Mouse (Mus musculus): Measurements from ENCODE around the gene Grk2. TPM values are rescaled to one million over a fixed set of nuclear protein-coding genes. Genes with fewer than 3 reads are reported as not detected.
A peak's percentile ranks its signal among the peaks of the same experiment; 100 is the strongest.

Grk2 gene
- 100 to 1,000 TPM; 223 to 239 TPM for total RNA-seq (2021)

GRCm38 (mm10) chr19:4306190-4306577 is at the start of gene Grk2:
Gene Grk2, minus strand, starts transcription at chr19:4306222.
- intact Hi-C loops (cut with DNase I) = loop anchor here (1.0 kb wide), 1 partner anchor 49 kb away; no protein-coding TSS in a partner anchor
- DNase-seq (ENCODE audit: low spot score in 2 of 2) = peak; percentile 75 to 82

- no peak for DNase-seq (ENCODE audit: low spot score in 2 of 2)
- intact Hi-C loops (cut with DNase I) = no loop called here
Observed at GRCm38 (mm10) chr19:4349455-4349854, 43.4 kb upstream of the Grk2 start.

- intact Hi-C loops (cut with DNase I) = no loop called here
- no peak for DNase-seq (ENCODE audit: low spot score in 2 of 2)
Observed at GRCm38 (mm10) chr19:4346479-4346878, 40.5 kb upstream of the Grk2 start.

DNA sequence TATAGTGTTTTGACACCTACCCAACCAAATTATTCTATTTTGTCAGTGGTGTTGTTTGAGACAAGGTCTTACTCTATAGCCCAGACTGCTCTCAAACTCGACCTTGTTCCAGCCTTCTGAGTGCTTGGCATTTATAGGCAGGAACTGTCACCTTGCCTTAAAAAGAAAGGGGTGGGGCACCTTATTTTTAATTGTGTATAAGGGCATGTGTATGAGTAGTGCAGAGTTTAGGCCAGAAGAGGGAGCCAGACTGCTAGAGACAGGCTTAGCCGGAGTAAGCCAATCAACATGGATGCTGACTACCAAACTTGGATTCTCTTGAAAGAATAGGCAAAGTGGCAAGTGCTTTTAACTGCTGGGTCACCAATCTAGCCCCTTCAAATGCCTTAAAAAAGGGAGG is 32.1 kb upstream of the Grk2 start:
- DNase-seq (ENCODE audit: low spot score in 2 of 2) = no peak
- intact Hi-C loops (cut with DNase I) = no loop called here

- intact Hi-C loops (cut with DNase I) = loop anchor here (5.0 kb wide), 1 partner anchor 64 kb away; the partner anchor contains the start of gene Kdm2a
- peak; percentile 91 to 92 for DNase-seq (ENCODE audit: low spot score in 2 of 2)
Observed at GRCm38 (mm10) chr19:4333791-4334190, 27.8 kb upstream of the Grk2 start.

- peak; percentile 36 to 43 for DNase-seq (ENCODE audit: low spot score in 2 of 2)
- intact Hi-C loops (cut with DNase I) = loop anchor here (5.0 kb wide), 1 partner anchor 64 kb away; the partner anchor contains the start of gene Kdm2a
Observed at GRCm38 (mm10) chr19:4333100-4333775, 27.2 kb upstream of the Grk2 start.

- DNase-seq (ENCODE audit: low spot score in 2 of 2) = peak; percentile 39 to 49
- intact Hi-C loops (cut with DNase I) = loop anchor here (5.0 kb wide), 1 partner anchor 65 kb away; the partner anchor contains the start of gene Kdm2a
Observed at GRCm38 (mm10) chr19:4332653-4333052, 26.6 kb upstream of the Grk2 start.

- no peak for DNase-seq (ENCODE audit: low spot score in 2 of 2)
- intact Hi-C loops (cut with DNase I) = loop anchor here (5.0 kb wide), 1 partner anchor 66 kb away; the partner anchor contains the start of gene Kdm2a
Observed at GRCm38 (mm10) chr19:4331273-4331672, 25.3 kb upstream of the Grk2 start.

DNA sequence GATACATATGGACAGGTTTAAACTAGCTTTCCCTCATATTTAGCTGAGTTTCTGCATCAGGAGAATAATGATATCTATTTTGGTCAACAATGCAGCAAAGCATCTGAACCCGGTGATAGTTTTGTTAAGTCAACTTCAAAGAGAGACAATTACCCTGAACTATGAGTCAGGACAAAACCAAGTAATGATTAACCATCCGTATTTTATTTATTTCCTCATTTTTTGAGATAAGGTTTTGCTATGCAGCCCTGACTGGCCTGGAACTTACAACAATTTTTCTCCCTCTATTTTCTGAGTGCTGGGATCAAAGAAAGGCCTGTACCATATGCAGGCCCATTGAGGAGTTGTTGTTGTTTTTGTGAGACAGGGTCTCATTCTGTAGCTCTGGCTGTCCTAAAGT is 24.6 kb upstream of the Grk2 start:
- no peak for DNase-seq (ENCODE audit: low spot score in 2 of 2)
- intact Hi-C loops (cut with DNase I) = loop anchor here (5.0 kb wide), 1 partner anchor 67 kb away; the partner anchor contains the start of gene Kdm2a

DNA sequence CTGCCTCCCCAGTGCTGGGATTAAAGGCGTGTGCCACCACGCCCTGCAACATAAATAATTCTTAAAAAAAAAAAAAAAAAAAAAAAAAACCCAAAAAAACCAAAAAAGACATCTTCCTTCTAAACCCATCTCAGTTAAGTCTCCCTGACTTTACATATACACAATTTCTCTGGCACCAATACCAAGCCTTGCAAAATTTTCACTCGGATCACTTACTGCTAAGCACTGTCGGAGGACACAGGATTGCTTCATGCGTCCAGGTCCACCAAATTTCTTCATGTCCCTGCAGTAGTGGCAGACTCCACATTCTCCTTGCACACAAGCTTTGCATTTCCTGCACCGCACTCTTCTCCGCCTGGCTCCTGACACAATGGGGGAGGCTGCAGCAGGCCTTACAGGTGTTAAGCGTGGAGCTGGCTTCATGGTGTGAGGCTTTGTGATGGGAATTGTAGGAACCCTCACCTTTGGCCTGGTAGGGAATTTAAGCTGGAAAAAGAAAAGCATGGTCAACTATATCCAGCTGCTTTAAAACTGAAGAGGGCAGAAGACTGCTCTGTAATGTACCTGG is 22.8 kb upstream of the Grk2 start:
- no peak for DNase-seq (ENCODE audit: low spot score in 2 of 2)
- intact Hi-C loops (cut with DNase I) = no loop called here

DNA sequence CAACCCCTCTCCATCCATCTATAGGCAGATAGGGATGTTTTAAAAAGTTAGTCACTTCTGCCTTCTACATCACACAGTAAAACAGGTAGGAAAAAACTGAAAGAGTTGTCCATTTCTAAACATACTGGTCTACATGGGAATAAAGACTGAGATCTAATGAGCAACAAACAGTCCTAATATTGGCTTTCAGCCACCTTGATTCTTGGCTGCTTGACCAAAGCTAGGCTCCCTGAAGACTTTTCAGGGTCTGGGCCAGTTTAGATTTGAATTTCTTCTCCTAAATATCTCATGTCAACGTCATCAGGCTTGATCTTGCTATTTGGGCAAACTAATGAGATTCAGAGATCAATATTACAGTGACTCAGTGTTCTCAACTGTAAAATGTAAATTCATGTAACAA is 20.9 kb upstream of the Grk2 start:
- no peak for DNase-seq (ENCODE audit: low spot score in 2 of 2)
- intact Hi-C loops (cut with DNase I) = no loop called here

DNA sequence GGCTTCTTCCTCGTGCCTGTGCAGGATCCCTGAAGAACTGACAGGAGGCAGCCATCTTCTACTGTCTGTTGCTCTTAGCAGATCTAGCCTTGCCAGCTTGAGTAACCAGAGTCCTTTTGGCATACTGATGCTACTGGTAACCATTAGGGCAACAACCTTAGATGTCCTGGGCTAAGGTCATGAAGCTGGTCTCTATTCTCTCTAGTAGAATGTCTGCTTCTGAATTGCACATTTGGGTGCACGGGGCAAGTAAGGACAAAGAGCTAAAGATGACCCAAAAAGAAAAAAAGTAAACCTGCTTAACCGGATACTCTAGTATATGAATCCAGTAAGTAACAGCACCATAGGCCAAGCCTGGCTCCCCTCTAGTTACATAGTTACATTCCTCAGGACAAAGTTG is 20.1 kb upstream of the Grk2 start:
- intact Hi-C loops (cut with DNase I) = no loop called here

DNA sequence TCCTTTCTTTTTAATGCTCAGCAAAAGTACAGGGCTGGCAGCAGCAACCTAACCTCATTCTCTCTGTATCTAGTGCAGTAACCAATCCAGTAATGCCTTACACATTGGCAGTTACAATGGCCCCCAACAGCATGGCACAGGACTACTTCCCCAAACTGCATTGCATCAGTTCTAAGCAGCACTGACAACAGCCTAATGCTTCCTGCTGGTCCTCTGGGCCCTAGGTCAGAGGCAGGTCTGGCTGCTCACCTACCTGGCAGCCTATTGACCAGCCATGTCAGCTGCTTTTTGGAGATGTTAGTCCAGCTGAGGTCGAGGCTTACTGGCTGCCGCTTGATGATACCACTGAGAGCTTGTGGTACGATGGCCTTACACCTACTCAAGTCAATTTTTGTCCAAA is 16.1 kb upstream of the Grk2 start:
- intact Hi-C loops (cut with DNase I) = no loop called here

More for the DNA sequence above, 20.1 kb upstream of the Grk2 start:
- DNase-seq (ENCODE audit: low spot score in 2 of 2) = no peak

GRCm38 (mm10) chr19:4321622-4322021 is 15.6 kb upstream of the Grk2 start:
- no peak for DNase-seq (ENCODE audit: low spot score in 2 of 2)
- intact Hi-C loops (cut with DNase I) = no loop called here

More for the DNA sequence above, 16.1 kb upstream of the Grk2 start:
- DNase-seq (ENCODE audit: low spot score in 2 of 2) = no peak

DNA sequence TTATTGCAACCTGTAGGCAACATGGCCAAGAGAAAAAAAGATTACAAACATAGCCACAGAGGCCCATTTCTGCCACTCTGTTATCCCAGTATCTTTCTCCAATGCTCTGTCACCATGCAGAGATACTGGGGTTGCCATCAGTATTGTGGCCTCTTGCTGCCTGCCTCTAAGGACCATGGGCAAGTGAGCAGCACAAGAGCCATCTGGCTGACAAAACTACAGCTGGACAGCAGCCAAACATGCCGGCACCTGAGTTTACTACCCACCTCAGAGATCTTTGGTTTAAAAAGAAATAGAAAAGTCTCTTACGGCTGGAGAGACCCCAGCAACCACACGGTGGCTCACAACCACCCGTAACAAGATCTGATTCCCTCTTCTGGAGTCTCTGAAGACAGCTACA is 13.2 kb upstream of the Grk2 start:
- intact Hi-C loops (cut with DNase I) = no loop called here
- no peak for DNase-seq (ENCODE audit: low spot score in 2 of 2)

DNA sequence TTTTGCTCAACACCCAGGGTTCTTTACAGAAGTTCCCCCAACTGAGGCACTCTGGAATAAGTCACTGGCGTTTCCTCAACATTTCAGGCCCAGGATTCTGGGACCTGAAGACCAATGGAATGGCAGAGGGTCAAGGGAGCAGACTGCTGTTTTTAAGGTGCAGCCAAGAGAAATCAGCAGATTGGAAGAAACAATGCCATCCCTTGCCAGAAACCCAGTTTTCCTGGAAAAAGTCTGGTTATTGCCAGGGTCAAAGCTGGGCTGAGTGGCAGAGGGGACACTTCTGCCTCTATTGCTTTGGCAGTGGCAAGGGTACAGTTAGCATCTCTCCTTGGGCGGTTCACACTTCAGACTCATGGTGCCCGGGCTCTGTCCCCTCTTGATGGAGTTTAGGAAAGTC is 11.2 kb upstream of the Grk2 start:
- DNase-seq (ENCODE audit: low spot score in 2 of 2) = no peak
- intact Hi-C loops (cut with DNase I) = no loop called here

GRCm38 (mm10) chr19:4315223-4315944 is 9.4 kb upstream of the Grk2 start:
- intact Hi-C loops (cut with DNase I) = no loop called here
- DNase-seq (ENCODE audit: low spot score in 2 of 2) = no peak

DNA sequence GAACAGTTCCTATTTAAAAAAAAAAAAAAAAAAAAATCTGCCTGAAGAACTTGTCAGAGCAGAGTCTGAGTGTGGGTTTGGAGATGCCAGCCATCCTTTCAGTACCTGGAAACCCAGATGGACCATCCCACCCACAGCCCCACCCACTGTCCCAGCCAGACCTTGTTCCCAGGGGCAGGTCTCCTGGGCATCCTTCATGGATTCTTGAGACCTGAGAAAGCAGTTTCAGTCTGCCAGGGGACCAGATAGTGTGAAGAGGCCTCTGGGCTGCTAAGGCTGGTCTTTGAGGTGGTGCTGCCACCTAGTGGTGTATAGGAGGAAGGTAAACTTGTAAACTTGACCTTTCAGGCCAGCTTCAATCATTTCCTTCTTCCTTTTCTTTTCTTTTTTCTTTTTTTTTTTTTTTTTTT is 3.8 kb upstream of the Grk2 start:
- intact Hi-C loops (cut with DNase I) = no loop called here
- no peak for DNase-seq (ENCODE audit: low spot score in 2 of 2)

DNA sequence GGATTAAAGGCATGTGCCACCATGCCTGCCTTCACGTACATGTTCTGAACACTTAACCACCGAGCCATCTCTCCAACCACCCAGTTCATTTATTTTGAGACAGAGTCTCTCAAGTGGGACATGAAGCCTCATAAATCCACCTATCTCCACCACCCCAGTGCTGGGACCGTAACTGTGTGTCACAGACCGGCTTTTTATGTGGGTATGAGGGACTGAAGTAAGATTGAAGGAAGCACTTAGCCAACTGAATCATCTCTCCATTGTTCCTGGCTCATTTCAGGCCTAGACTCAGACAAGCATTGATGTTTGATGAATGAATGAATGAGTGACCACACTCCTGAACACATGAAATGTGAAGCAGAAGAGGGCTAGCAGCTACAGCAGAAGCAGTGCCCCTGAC is 3.3 kb upstream of the Grk2 start:
- intact Hi-C loops (cut with DNase I) = no loop called here
- no peak for DNase-seq (ENCODE audit: low spot score in 2 of 2)

GRCm38 (mm10) chr19:4305491-4306189 is 382 bp downstream of the Grk2 start:
- intact Hi-C loops (cut with DNase I) = loop anchor here (1.0 to 2.0 kb wide), 2 partner anchors 23 to 48 kb away; partner anchors contain the start of gene Ankrd13d
- peak; percentile 47 to 52 for DNase-seq (ENCODE audit: low spot score in 2 of 2)

Data from left cerebral cortex, postnatal 36 days (tissue).